Mouse (Mus musculus): Measurements from ENCODE around the gene 1700019A02Rik.

The 1700019A02Rik gene

DNA sequence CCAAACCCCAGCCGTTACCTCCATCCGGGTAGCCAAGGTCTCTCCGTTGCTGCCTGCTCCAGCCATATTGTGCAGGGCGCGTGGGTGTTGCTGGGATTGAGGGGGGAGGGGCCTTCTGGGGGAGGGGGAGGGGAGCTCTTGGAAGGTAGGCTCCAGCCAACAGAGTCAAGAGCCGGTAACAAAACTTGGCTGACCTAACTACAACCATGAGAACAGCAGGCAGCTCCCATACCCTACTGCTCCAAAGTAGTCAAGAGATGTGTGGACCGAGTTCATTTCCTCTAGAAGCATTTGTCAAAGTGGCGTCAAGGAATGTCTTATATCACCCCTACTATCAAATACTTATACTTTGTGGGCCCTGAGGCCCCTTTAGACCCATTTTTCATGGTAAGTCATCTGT lies at the start of gene 1700019A02Rik:
1700019A02Rik (minus strand) TSS at position 101 of the 400 bp plus-strand sequence.
- ChIA-PET POLR2A (interaction anchor here in 1 of 4 experiments (0.6 to 0.9 kb wide), 4 partner anchors 28 to 90 kb away, joined by 3 to 4 read pairs (median 4); no protein-coding TSS in a partner anchor), CTCF (interaction anchor here in 1 of 4 experiments (0.7 kb wide), 1 partner anchor 1489 kb away, joined by 4 read pairs; no protein-coding TSS in a partner anchor)

DNA sequence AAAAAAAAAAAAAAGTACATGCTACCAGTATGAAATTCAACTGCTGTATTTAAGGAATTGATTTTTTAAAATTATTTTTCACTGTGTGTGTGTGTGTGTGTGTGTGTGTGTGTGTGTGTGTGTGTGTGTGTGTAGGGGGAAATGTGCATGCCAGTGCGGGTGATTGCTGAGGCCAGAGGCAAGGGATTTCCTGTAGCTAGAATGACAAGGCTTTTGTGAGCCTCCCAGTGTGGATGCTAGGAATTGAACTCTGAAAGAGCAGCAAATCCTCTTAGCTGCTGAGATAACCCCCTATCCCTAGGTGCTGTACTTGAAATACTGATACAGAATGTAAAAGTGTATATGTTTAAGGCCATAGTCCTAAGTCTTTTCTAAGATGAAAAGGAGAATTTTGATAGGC lies 38.6 kb upstream of the 1700019A02Rik start:
- POLR2A ChIA-PET: no interaction called here
- CTCF ChIA-PET: no interaction called here

DNA sequence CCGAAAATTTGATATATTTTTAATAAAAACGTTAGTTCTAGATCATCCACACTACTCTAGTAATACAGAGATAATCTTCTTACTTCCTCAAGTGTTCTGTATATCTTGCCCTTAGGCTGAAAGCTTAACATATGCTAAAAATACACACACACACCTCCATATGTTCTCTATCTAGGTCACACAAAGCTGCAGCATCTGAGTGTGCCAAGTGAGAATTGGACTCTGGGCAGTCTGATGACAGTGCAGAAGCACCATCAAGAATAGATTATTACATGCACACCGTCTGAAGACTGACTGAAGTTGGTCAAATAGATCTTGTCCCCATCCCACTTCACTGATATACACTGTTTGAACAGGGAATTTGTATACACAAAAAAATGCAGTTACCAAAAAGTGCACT lies 38.2 kb upstream of the 1700019A02Rik start:
- POLR2A ChIA-PET: no interaction called here
- CTCF ChIA-PET: no interaction called here

DNA sequence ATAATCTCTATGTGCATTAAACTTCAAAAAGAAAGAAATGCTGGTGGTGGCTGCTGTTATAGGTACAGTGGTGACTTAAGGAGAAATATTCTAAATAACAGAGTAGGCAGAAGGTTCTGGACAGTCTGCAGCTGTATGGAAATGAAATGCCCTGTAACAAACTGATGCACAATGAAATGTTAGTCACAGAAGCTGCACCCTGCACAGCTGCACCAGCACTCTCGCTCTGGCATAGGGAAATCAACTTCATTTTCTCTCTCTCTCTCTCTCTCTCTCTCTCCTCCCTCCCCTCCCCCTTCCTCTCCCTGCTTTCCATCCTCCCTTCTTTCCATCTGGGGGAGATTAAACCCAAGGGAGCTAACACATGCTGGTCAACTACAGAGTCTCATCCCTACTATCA lies 37.3 kb upstream of the 1700019A02Rik start:
- ChIA-PET POLR2A (no interaction called here), CTCF (no interaction called here)

DNA sequence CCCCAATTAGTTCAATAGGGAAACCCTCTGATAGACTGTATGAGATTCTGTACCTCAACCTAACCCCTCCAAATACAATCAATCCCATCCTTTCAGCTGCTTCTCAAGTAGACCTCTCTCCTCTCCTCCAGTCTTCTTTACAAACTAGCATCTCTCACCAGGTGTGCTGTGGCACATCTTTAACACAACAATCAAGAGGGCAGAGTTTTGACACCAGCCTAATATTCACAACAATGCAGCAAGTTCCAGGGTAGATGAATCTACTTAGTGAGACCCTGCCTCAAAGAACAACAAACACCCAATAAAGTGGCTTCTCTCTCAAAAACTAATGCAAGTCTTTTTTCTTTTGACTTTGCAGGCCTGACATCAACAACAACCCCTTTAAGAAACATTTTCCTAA lies 22.7 kb upstream of the 1700019A02Rik start:
- ChIA-PET POLR2A (no interaction called here), CTCF (no interaction called here)

DNA sequence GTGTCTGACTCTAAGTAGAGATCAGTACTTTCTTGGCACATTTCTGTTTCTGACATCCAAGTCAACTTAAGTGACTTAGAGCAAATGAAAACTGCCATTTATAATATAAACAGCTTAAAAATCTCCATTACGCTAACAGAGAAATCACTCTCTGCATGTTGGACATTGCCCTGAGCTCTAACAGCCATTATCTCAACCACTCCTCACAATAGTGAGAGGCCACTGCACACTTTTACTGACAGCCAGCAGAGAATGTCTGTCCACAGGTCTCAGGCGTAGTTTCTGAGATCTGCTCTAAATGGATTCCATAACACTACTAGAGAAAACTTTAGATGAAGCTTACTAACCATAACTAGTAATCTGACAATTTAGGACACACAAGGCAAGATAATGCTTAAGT lies 16.5 kb upstream of the 1700019A02Rik start:
- ChIA-PET CTCF (no interaction called here), POLR2A (no interaction called here)

DNA sequence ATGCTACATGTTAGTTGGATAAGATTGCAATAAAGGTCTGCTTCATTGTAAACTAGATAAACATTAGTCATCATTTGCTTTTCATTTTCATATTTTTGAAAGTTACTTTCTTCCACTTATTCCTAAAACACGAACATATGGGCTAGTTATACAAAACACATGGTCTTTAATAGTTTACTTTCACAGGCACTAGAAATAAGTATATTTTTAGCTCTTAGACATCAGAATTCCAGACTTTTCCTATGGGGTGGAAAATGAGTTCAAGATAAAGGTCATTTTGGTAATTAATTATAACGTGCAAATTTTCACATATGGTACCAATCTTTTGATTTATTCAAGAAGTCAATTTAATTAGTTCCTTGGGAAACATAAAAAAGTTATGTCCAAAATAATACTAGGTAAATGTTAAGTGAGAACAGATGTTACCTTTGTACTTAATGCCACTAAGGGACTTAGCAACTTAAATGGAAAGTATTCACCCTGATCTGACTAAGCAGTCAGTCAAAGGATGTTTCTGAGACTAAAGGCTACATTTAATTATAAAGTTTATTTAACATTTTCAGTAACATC lies 14.3 kb upstream of the 1700019A02Rik start:
- POLR2A ChIA-PET: no interaction called here
- CTCF ChIA-PET: no interaction called here

DNA sequence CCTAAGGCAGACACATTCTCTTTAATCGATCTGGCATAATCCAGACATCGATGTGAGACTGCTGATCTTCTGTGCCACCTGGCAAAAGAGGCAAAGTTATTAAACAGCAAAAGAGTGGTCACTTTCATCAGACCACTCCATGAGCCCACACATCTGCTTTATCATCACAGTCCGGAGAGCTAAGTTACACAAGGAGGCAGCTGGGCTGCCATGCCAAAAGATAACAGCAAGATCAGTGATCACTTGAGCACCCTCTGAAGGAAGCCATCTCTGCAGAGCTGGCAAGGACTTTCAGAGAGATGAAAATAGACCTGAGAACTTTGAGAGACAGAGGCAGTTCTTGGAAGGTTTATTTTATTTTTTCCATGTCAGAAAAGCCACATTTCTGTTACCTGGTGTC lies 7.1 kb upstream of the 1700019A02Rik start:
- CTCF ChIA-PET: no interaction called here
- POLR2A ChIA-PET: no interaction called here

DNA sequence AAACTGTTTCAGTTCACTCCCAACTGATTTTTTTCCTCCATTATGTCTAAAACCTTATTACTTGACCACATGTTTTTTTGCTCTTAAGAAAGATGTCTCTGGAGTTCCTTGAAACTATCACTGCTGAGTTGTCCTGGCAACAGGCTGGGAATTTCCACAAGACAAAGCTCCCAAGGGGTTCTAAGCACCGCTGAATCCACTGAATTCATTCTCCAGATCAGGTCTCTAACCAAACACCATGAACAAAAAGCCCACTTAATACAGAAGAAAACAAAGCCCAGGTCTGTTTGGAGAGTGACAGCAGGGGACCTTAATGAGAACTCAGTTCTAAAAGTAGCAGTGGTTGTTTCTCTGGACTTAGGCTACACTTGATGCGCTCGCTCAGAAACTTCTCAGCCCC lies 3.8 kb upstream of the 1700019A02Rik start:
- ChIA-PET POLR2A (no interaction called here), CTCF (no interaction called here)

DNA sequence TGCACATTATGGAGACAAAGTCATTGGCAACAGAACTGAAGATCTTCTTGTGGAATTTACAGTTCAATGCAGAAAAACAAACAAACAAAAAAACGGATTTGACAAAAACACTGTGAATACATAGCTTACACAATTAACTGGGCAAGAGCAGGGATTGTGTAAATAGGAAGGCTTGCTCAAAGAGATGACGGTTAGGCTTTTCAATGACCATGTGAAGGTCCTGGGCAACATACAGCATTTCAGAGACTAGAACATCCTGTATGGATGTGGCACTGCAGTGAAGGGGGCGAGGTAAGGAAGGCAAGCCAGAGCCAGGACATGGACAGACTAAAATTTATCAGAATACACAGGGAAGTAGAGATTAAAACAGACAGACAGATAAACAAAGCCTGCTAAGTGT lies 2.2 kb upstream of the 1700019A02Rik start:
- ChIA-PET POLR2A (interaction anchor here in 1 of 4 experiments (0.9 kb wide), 2 partner anchors 10 to 108 kb away, joined by 3 to 4 read pairs; no protein-coding TSS in a partner anchor), CTCF (no interaction called here)

DNA sequence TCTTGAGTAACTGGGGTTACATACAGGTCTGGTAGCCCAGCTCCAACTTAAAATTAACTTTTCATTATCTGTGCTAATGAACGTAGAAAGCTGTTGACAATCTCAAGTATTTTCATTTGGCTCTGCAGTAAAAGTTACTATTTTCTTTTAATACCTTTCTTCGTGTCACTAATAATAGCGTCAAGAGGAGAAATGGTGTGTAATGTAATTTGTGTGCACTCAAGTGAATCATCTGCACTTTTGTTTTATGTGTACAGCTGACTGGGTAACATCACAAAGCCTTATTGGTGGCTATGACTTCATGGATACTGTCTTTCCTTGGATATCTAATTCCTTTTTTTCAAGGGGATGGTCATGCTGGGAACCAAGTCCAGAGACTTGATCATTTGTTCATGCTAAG lies 1.1 kb downstream of the 1700019A02Rik start:
- POLR2A ChIA-PET: interaction anchor here in 1 of 4 experiments (0.5 kb wide), 1 partner anchor 82 kb away, joined by 3 read pairs; no protein-coding TSS in a partner anchor
- CTCF ChIA-PET: no interaction called here

DNA sequence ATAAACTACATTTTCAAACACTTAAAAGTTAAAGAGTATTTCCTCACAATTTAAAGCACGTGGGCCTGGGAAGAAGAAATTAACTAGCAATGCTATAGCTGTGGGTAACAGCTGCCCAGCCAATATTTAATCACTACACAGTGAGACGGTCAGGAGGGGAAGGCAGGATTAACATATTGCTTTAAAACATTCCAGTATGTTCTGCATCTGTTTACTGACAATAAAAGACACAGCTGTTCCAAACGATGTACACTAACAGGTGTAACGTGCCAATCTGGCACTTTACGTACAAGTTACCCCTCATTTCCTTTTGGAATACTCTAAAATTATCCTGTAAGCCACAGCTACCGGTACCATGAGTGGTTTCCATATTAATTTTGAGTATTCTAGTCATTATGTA lies 29.7 kb downstream of the 1700019A02Rik start:
- POLR2A ChIA-PET: no interaction called here

DNA sequence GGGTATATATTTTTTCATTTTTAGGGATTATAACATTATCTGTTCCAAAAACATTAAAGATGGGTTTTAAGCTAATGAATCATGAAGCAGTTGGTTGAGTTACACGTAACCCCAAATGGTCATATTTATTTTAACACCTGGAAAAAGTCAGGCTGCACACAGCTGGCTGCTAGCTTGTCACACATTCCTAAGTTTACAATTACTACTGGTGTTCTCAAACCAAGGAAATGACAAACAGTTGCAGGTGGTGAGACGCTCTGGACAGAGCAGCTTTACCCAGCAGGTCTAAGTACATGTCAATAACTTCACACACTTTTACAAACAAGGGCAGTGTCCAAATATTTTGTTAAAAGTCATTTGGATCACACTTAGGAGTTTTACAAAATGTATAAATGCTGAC lies 64.4 kb downstream of the 1700019A02Rik start:
- CTCF ChIA-PET: no interaction called here

More for the DNA sequence above, 29.7 kb downstream of the 1700019A02Rik start:
- CTCF ChIA-PET: no interaction called here

DNA sequence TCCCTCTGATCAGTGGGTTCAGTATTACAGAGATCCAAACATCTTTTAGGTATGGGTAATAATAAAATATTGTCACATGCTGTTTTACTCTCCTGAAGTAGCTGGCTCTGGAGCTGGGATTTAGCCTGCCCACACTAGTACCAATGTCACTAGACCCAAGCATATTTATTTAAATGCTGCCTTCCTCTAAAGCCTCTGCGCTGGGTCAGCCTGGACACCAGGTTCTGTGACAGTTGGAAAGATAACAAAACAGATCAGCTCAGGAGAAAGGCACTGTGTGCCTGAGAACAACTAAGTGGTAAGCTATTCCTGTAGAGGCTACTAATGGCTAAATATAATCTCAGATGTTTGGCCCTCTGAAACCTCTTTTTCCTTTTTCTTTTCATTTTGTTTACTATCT lies 76.9 kb downstream of the 1700019A02Rik start:
- POLR2A ChIA-PET: interaction anchor here in 1 of 4 experiments (0.6 to 1.0 kb wide), 2 partner anchors 77 to 172 kb away, joined by 3 read pairs; partner anchors contain the start of gene 1700019A02Rik
- CTCF ChIA-PET: no interaction called here

More for the DNA sequence above, 64.4 kb downstream of the 1700019A02Rik start:
- POLR2A ChIA-PET: no interaction called here
